Mouse (Mus musculus) stomach, postnatal 0 days (tissue): ENCODE results near the gene Tnfsfm13.

Experiments used
- CTCF ChIP-seq: IDR thresholded peaks from 2 replicates; pipeline ENCODE4 v1.5.1; 2016; ENCODE audit warnings: antibody characterized with exemption, low read depth, mild to moderate bottlenecking, moderate library complexity
- EP300 ChIP-seq: optimal IDR thresholded peaks from 2 replicates; pipeline ENCODE3; 2016; ENCODE audit warnings: antibody characterized with exemption

- no peak for TF ChIP-seq CTCF
- no peak for TF ChIP-seq EP300
Observed at GRCm38 (mm10) chr11:69680136-69680855, 15.6 kb downstream of the Tnfsfm13 start.
